Mouse (Mus musculus) MEL (cell line): ENCODE results near the gene Gm10644. TPM values are rescaled to one million over a fixed set of nuclear protein-coding genes. Genes with fewer than 3 reads are reported as not detected.

Experiments used
- DNase-seq: peaks from one replicate; pipeline ENCODE4 v3.0.0; 2011; ENCODE audit warnings: low read depth, low spot score
- H3K27ac ChIP-seq: 2 replicates; pipeline ENCODE4 v1.5.1; 2012; ENCODE audit warnings: low read depth, mild to moderate bottlenecking, control low read depth, low read length, moderate library complexity; ENCODE audit not compliant: control insufficient read depth
- H3K27me3 ChIP-seq, 2 experiments: fragments of 150-350 bp in 1 of 2; sonication (generic) in 1 of 2; 2 replicates each; pipeline ENCODE4 v1.6.1; 2012; ENCODE audit warnings: low read length in 2 of 2, mild to moderate bottlenecking in 2 of 2, improper control_type of control experiment in 1 of 2, moderate library complexity in 1 of 2; ENCODE audit not compliant: insufficient read depth in 2 of 2, control insufficient read depth in 1 of 2
- H3K36me3 ChIP-seq, 2 experiments: 2 replicates each; pipeline ENCODE4 v1.6.1; 2012 to 2014; ENCODE audit warnings: low read length in 2 of 2, improper control_type of control experiment in 1 of 2, inconsistent platforms in 1 of 2, mild to moderate bottlenecking in 1 of 2; ENCODE audit not compliant: insufficient read depth in 2 of 2, control insufficient read depth in 1 of 2
- H3K4me1 ChIP-seq, 2 experiments: fragments of 150-350 bp in 1 of 2; sonication (generic) in 1 of 2; 2 replicates each; pipeline ENCODE4 v1.6.1; 2012; ENCODE audit warnings: low read length in 2 of 2, improper control_type of control experiment in 1 of 2, mild to moderate bottlenecking in 1 of 2; ENCODE audit not compliant: insufficient read depth in 2 of 2, control insufficient read depth in 1 of 2
- H3K4me3 ChIP-seq, 2 experiments: fragments of 150-350 bp in 1 of 2; sonication (generic) in 1 of 2; 2 replicates each; pipeline ENCODE4 v1.5.1; 2012; ENCODE audit warnings: low read depth in 2 of 2, low read length in 2 of 2, mild to moderate bottlenecking in 2 of 2, moderate library complexity in 2 of 2, control low read depth in 1 of 2, improper control_type of control experiment in 1 of 2; ENCODE audit not compliant: control insufficient read depth in 1 of 2, insufficient read depth in 1 of 2
- H3K79me2 ChIP-seq: 2 replicates; pipeline ENCODE4 v1.6.1; 2012; ENCODE audit warnings: mild to moderate bottlenecking, low read length, moderate library complexity; ENCODE audit not compliant: control insufficient read depth, poor library complexity, insufficient read depth
- H3K9ac ChIP-seq: 2 replicates; pipeline ENCODE4 v1.6.1; 2012; ENCODE audit warnings: low read depth, mild to moderate bottlenecking, control low read depth, low read length, moderate library complexity; ENCODE audit not compliant: control insufficient read depth, poor library complexity, severe bottlenecking
- H3K9me3 ChIP-seq: fragments of 150-350 bp; sonication (generic); replicated peaks from 2 replicates; pipeline ENCODE4 v1.6.1; 2012; ENCODE audit warnings: mild to moderate bottlenecking, low read length, improper control_type of control experiment, moderate library complexity; ENCODE audit not compliant: insufficient read depth
- BHLHE40 ChIP-seq: IDR thresholded peaks from 2 replicates; pipeline ENCODE4 v1.6.1; 2012; ENCODE audit warnings: low read depth, mild to moderate bottlenecking, inconsistent platforms, low read length, improper control_type of control experiment, borderline replicate concordance
- CHD1 ChIP-seq: IDR thresholded peaks from 2 replicates; pipeline ENCODE4 v1.6.1; 2012; ENCODE audit warnings: low read depth, mild to moderate bottlenecking, inconsistent platforms, low read length, improper control_type of control experiment
- CTCF ChIP-seq, 3 experiments: IDR thresholded peaks in 2 of 3; conservative IDR thresholded peaks in 1 of 3; 2 replicates each; pipeline ENCODE4 v1.5.1; 2011 to 2012; ENCODE audit warnings: low read length in 3 of 3, low read depth in 2 of 3, mild to moderate bottlenecking in 2 of 3, improper control_type of control experiment in 1 of 3, inconsistent platforms in 1 of 3, mixed read lengths in 1 of 3, moderate library complexity in 1 of 3; ENCODE audit not compliant: control insufficient read depth in 1 of 3, insufficient read depth in 1 of 3, poor library complexity in 1 of 3, severe bottlenecking in 1 of 3
- ELF1 ChIP-seq: IDR thresholded peaks from 2 replicates; pipeline ENCODE4 v1.6.1; 2014; ENCODE audit warnings: low read depth, mild to moderate bottlenecking, inconsistent platforms, low read length, improper control_type of control experiment, moderate library complexity
- MAFK ChIP-seq: IDR thresholded peaks from 2 replicates; pipeline ENCODE4 v1.6.1; 2011; ENCODE audit warnings: low read depth, mild to moderate bottlenecking, low read length, improper control_type of control experiment, borderline replicate concordance
- MAX ChIP-seq: IDR thresholded peaks from 2 replicates; pipeline ENCODE4 v1.6.1; 2011; ENCODE audit warnings: low read length, improper control_type of control experiment
- MAZ ChIP-seq: IDR thresholded peaks from 2 replicates; pipeline ENCODE4 v1.6.1; 2012; ENCODE audit warnings: low read depth, mild to moderate bottlenecking, inconsistent platforms, low read length, improper control_type of control experiment
- MEF2A ChIP-seq: IDR thresholded peaks from 2 replicates; pipeline ENCODE4 v1.6.1; 2014; ENCODE audit warnings: low read depth, mild to moderate bottlenecking, inconsistent platforms, low read length, improper control_type of control experiment; ENCODE audit not compliant: poor library complexity, insufficient replicate concordance, severe bottlenecking; ENCODE audit errors: extremely low read depth
- MXI1 ChIP-seq: IDR thresholded peaks from 2 replicates; pipeline ENCODE4 v1.6.1; 2011; ENCODE audit warnings: mild to moderate bottlenecking, low read depth, low read length, improper control_type of control experiment
- MYC ChIP-seq: IDR thresholded peaks from 2 replicates; pipeline ENCODE4 v1.6.1; 2011; ENCODE audit warnings: low read depth, mild to moderate bottlenecking, low read length, improper control_type of control experiment, moderate library complexity
- POLR2AphosphoS2 ChIP-seq: IDR thresholded peaks from 2 replicates; pipeline ENCODE4 v1.6.1; 2011; ENCODE audit warnings: low read length, improper control_type of control experiment
- POLR2AphosphoS5 ChIP-seq: IDR thresholded peaks from 2 replicates; pipeline ENCODE4 v1.6.1; 2012; ENCODE audit warnings: low read depth, borderline replicate concordance, mild to moderate bottlenecking, inconsistent platforms, low read length, moderate library complexity, mixed read lengths
- USF2 ChIP-seq, 2 experiments: IDR thresholded peaks; 2 replicates each; pipeline ENCODE4 v1.6.1; 2011 to 2012; ENCODE audit warnings: improper control_type of control experiment in 2 of 2, low read length in 2 of 2, borderline replicate concordance in 1 of 2, inconsistent platforms in 1 of 2, low read depth in 1 of 2, mild to moderate bottlenecking in 1 of 2; ENCODE audit not compliant: insufficient read depth in 1 of 2
- ZC3H11A ChIP-seq: IDR thresholded peaks from 2 replicates; pipeline ENCODE4 v1.6.1; 2012; ENCODE audit warnings: low read depth, mild to moderate bottlenecking, inconsistent platforms, low read length, improper control_type of control experiment
- ZMIZ1 ChIP-seq: IDR thresholded peaks from 2 replicates; pipeline ENCODE4 v1.6.1; 2012; ENCODE audit warnings: low read depth, mild to moderate bottlenecking, inconsistent platforms, low read length, improper control_type of control experiment, moderate library complexity
- polyA plus RNA-seq, 2 experiments: library from polyadenylated mRNA; stranded (reverse) in 1 of 2; unstranded in 1 of 2; fragments of >175 nt in 1 of 2; fragments of >200 nt in 1 of 2; gene quantifications; 2 replicates each; pipeline versions ENCODE4 v1.2.1 to v1.2.4; 2012; ENCODE audit warnings: low replicate concordance in 2 of 2, low read depth in 1 of 2; ENCODE audit not compliant: insufficient read length in 2 of 2, insufficient read depth in 1 of 2, missing spikeins in 1 of 2
- total RNA-seq: library from RNA; depleted of rRNA; stranded (reverse); fragments of 300-350 nt; gene quantifications from 2 replicates; pipeline ENCODE4 v1.2.3, GENCODE M21; 2012

Gm10644 gene
- total and polyA plus RNA-seq, 3 experiments, result 0.35 to 0.49 TPM; not detected in 1

- Histone ChIP-seq H3K4me1 (peaks cover 5 to 20% of the 10 kb centered on the region in 2 experiments; a peak in 3 of 4 replicates), H3K36me3 (peaks cover 0 to 9% of the 10 kb centered on the region in 2 experiments; a peak in 2 of 4 replicates)
- no peak for DNase-seq
- TF ChIP-seq MXI1 (no peak), USF2 (IDR thresholded peaks at IDR 0.05; ENCODE audit: borderline replicate concordance in 1 of 2, insufficient read depth in 1 of 2, low read depth in 1 of 2, low read length in 2 of 2) (no peak), ZMIZ1 (no peak), CTCF (IDR thresholded peaks at IDR 0.05 in 2 of 3, conservative IDR thresholded peaks at IDR 0.05 in 1 of 3; ENCODE audit: control insufficient read depth in 1 of 3, insufficient read depth in 1 of 3, low read depth in 2 of 3, low read length in 3 of 3, poor library complexity in 1 of 3, severe bottlenecking in 1 of 3) (no peak), MAFK (no peak)
- TF ChIP-seq, all 39 proteins: peak for 0
- Histone ChIP-seq H3K4me3 (no peak overlapping the region), H3K27me3 (no peaks in the 10 kb centered on the region), H3K27ac (no peak overlapping the region), H3K9me3 (no peaks in the 10 kb centered on the region), H3K79me2 (peaks cover 8% of the 10 kb centered on the region), H3K9ac (no peak overlapping the region)
Measured at GRCm38 (mm10) chr8:83908583-83908982, 46.4 kb downstream of the Gm10644 start.

DNA sequence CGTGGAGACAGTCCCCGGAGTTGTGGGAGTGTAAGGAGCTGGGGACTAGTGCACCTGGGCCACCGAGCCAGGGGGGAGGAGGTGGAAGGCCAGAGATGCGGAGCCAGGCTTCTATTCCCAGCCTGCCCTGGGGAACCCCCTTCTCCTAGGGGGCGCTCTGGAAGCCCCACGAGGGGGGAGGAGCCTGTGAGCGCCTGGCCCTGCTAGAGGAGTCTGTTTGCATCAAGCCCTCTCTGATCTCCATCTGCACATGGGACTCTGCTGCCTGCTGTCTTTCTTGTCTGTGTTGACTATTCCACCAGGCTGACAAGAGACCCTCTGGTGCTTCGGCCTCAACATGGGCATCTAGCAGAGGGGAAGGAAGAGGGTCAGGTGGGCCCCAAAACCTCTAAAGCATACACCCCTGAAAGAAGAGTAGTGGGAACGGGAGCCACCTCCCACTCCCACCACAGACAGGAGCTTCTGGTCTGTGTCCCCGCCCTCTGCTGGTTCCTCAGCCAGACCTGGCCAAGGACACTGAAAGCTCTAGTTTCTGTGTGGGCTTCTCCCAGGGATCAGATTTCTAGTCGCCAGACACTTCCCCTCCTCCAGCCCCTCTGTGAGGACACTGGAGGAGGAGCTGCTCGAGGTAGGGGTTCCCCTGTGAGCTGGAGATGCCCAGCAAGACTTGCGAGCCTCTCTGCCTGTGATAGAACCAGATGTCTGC lies 51.9 kb downstream of the Gm10644 start:
- H3K36me3 ChIP-seq, result no peaks in the 10 kb centered on the region
- no peak overlapping the region for H3K27ac ChIP-seq
- no peak overlapping the region for H3K4me3 ChIP-seq
- peaks cover 21% of the 10 kb centered on the region for H3K79me2 ChIP-seq
- no peak overlapping the region for H3K9ac ChIP-seq
- 0 out of 4 replicates have a peak, but pooled peaks cover 0 to 7% of the 10 kb centered on the region in 2 experiments for H3K4me1 ChIP-seq
- TF ChIP-seq ZMIZ1 (no peak), CTCF (IDR thresholded peaks at IDR 0.05 in 2 of 3, conservative IDR thresholded peaks at IDR 0.05 in 1 of 3; ENCODE audit: control insufficient read depth in 1 of 3, insufficient read depth in 1 of 3, low read depth in 2 of 3, low read length in 3 of 3, poor library complexity in 1 of 3, severe bottlenecking in 1 of 3) (peak; percentile 21 to 58 (median 45); a peak in 5 of 6 replicates), POLR2AphosphoS2 (no peak), MAZ (peak; percentile 47; the same call in 1 of the 2 replicates)
- TF ChIP-seq, all 39 proteins: peak for 2
- Histone ChIP-seq H3K9me3 (no peaks in the 10 kb centered on the region), H3K27me3 (no peaks in the 10 kb centered on the region)
- peak; percentile 29 for DNase-seq

DNA sequence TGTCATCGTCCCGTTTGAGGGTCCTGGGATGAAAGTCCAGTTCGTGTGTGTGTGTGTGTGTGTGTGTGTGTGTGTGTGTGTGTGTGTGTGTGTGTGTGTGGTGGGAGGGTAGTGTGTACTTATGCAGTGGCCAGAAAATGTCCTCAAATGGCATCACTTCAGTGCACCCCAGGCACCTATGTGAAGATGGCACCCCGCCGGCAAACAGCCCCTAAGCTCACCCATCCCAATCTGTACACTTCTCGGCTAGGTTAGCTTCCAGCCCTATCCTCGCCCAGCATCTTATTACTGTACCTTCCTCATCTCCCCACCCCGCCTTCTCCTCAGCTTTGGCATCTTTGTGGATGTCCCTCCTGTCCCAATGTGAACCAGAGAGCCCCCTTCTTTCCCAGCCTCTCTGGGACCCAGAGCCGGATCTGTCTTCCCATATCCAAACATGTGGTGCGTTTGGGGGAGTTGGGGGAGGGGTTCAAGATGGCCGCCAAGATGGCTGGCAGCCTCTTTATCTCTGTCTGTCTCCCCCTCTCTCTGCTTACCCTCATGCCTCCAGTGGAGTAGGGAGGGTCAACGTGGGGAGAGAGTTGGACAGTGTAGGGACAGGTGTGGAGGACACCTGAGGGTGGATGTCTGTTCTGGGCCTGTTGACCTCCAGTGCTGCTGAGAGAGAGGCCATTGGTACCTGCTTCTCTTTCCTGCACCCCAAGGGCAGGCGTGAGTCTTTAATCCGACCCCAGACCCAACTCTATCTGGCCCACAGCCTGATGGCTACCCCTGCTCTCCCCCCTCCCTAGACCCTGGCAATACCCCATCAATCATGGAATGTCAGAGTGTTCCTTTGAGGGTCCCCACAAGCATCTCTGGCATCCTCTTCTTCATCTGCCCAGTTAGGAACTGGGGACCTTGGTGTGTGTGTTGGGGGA lies 53.2 kb downstream of the Gm10644 start:
- H3K9me3 ChIP-seq, result no peaks in the 10 kb centered on the region
- peak overlapping the region; percentile 89 for H3K9ac ChIP-seq
- 0 out of 4 replicates have a peak, but pooled peaks cover 0 to 7% of the 10 kb centered on the region in 2 experiments for H3K4me1 ChIP-seq
- no peaks in the 10 kb centered on the region for H3K36me3 ChIP-seq
- peak overlapping the region; percentile 60 to 84; a peak in 3 of 4 replicates for H3K4me3 ChIP-seq
- H3K79me2 ChIP-seq, result peaks cover 21% of the 10 kb centered on the region
- no peak for TF ChIP-seq POLR2AphosphoS5
- TF ChIP-seq USF2 (IDR thresholded peaks at IDR 0.05; ENCODE audit: borderline replicate concordance in 1 of 2, insufficient read depth in 1 of 2, low read depth in 1 of 2, low read length in 2 of 2), result no peak
- TF ChIP-seq BHLHE40, result no peak
- no peak for TF ChIP-seq MEF2A
- TF ChIP-seq ELF1, result no peak
- TF ChIP-seq MAX, result no peak
- TF ChIP-seq MYC, result no peak
- TF ChIP-seq CTCF (IDR thresholded peaks at IDR 0.05 in 2 of 3, conservative IDR thresholded peaks at IDR 0.05 in 1 of 3; ENCODE audit: control insufficient read depth in 1 of 3, insufficient read depth in 1 of 3, low read depth in 2 of 3, low read length in 3 of 3, poor library complexity in 1 of 3, severe bottlenecking in 1 of 3), result no peak
- no peak for TF ChIP-seq ZC3H11A
- no peak for TF ChIP-seq CHD1
- TF ChIP-seq, all 39 proteins: peak for 0
- no peak overlapping the region for H3K27ac ChIP-seq
- H3K27me3 ChIP-seq, result no peaks in the 10 kb centered on the region
- no peak for DNase-seq
